Mouse (Mus musculus) T-helper 2 cell (primary cell): ENCODE measurements around the gene Zfp119b.

Experiments
- in situ Hi-C: fragments of 300-600 bp; cut with MboI, MseI; formaldehyde crosslinking; loops from one replicate; pipeline ENCODE4 v1.15.1; 2025; ENCODE audit warnings: high pct_unique_total_duplicates

Zfp119b gene

DNA sequence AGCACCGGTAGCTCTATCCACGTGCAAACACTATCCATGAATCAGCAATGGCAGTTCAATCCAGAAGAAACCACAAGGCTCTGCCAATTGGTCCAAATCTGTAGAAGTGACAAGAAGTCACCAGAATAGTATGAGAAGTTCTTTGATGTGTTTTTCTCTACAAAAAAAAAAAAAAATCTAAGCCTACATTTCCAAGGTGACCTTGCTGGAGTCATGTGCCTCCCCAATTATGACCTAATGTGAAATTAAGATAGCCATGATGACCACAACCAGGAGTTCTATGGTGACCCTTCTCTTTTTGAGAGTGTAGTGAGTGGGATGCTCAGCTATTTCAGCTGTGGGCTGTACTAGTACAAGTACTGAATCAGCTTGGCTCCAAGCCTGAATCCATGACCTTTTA, at the start of gene Zfp119b:
TSS of gene Zfp119b (minus strand) at position 101 of the 400 bp plus-strand sequence.
- in situ Hi-C loops: no loop called here

DNA sequence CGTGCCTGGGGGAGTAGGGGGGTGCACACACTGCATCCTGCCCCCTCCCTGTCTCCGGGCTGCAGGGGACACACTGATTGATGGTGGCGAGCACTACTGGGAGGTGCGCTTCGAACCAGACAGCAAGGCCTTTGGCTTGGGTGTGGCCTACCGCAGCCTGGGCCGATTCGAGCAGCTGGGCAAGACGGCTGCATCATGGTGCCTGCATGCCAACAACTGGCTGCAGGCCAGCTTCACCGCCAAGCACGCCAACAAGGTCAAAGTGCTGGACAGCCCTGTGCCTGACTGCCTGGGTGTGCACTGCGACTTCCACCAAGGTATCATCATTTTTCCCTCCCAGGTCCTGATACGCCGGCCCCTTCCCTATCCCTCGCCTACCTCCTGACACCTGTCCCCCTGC, 46.7 kb upstream of the Zfp119b start:
- in situ Hi-C loops: no loop called here

GRCm38 (mm10) chr17:55990278-55990898, 41.1 kb upstream of the Zfp119b start:
- in situ Hi-C loops: no loop called here

DNA sequence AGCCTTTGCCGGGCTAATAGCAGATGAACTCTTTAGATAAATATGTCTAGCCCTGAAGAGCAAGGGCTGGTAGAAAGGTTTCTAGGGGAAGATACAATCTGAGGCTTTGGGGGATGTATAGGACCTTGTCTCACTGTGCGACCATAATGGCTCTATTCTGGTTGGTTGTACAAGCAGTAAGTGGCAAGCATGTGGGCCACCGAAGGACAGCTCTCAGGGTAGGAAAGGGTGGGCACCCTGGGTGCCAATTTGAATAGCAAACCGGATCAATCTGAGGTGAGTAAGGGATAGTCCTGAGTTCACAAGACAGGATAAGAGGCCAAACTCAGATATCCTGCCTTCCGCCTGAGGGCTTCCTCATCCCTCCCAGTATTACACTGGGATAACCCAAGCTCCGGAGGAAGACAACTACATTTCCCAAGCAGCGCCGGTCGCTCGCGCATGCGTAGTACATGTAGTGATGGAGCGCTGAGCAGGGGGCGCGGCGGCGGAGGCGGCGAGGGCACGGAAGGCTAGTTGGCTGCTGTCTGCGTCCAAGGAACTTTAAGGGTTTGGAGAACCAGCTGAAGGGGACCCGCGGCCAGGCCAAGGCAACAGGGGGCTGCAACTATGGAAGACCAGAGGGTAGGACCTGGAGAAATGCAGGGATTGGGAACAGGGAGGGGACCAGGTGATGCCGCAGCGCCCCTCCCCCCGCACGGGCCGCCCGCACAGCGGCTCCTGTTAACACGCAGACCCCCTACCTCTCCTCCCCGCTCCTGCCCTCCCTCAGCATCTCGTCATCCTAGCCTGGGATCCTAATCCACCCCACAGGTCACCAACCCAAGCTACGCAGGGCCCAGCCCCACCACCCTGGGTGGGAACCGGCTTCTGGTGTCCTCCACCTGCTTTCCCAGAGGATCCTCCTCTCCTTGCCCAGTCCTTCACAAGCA, 37.0 kb upstream of the Zfp119b start, which contains the start of gene Fsd1:
TSS of gene Fsd1 (plus strand) at position 480 of the 932 bp plus-strand sequence.
- in situ Hi-C loops: no loop called here

- in situ Hi-C loops: no loop called here
Measured at GRCm38 (mm10) chr17:55977301-55977700, 28.0 kb upstream of the Zfp119b start.

DNA sequence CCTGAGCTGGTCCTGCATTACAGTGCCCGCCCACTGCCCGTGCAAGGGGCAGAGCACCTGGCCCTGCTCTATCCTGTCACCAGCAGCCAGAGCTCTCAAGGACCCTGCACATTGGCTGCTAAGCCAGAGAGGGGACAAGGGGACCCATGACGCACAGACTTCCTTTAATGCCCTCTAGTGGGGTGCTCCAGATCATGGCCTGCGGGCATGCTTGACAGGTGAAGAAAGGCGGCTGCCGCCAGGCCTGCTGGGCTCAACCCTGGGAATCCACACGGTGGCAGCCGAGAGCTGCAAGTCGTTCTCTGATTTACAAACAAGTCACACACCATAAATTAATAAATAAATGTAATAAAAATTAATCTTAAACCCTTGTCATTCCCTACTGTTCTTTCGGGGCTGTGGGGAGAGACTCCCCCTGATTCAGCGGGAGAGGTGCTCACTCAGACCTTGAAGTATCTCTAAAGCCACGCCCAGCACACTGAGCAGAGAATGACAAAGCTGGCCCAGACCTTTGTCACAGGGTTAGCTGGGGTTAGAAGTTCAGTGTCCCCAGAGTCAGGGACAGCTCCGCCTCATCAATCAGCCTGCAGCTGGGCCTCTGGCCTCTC, 27.1 kb upstream of the Zfp119b start:
- in situ Hi-C loops: no loop called here

GRCm38 (mm10) chr17:55971453-55971852, 22.2 kb upstream of the Zfp119b start:
- in situ Hi-C loops: no loop called here

DNA sequence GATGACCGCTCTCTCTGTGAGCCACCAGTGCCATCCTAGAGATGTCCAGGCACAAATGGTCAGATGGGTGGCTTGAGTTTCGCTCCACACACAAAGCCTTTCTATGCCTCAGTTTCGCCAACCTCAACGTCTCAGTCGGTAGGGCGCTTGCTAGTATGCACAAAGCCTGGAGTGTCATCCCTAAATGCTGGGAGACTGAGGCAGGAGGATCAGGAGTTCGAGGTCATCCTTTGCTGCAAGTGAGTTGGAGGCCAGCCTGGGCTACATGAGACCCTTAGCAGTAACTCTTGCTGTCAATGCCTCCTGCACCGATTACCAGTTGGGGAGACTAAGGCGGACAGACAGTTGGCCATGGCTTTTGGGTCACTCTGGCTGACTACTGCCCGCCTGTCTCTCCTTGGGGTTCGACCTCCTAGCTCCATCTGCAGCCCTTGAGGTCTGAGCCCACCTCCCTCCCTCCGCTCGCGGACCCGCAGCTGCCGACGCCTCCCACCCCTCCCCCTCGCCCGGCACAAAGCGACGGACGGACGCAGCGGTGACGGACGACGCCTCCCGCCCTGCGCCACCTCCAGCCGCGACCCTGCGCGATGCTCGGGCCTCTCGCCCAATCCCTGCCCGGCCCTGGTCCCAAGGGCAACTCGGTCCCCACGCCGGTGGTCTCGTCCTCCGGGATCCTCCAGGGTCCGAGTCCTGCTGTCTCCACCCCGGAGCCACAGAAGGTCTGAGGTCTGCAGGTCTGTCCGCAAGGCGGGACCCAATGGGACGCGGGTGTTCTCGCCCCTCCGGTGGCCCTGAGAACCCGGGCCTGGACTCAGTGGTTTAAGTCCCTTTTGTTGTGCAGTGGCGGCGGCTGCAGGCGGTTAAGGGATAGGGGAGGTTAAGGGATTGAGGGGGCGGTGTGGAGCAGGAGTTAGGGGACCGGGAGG, 20.9 kb upstream of the Zfp119b start, which contains the start of gene Shd:
TSS of gene Shd (plus strand) at position 502 of the 926 bp plus-strand sequence.
- in situ Hi-C loops: no loop called here

DNA sequence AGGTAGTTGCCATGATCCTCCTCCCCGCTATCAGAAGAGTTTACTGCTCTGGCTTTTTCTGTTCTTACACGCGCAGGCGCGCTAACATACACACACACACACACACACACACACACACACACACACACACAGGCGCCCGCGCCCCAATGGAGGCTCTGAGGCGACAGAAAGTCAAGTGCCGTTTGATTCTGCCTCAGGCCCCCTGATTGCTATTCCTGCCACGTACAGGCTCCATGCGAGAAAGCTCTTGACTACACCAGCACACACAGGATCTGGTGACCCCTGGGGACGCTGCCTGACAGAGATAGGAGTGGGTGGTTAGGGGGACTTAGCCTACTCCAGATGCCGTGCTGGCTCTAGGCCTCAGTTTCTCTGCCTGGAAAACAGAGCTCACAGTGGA, 20.3 kb upstream of the Zfp119b start:
- in situ Hi-C loops: no loop called here

- in situ Hi-C loops: no loop called here
Measured at GRCm38 (mm10) chr17:55968210-55968609, 18.9 kb upstream of the Zfp119b start.

GRCm38 (mm10) chr17:55967186-55967585, 17.9 kb upstream of the Zfp119b start:
- in situ Hi-C loops: no loop called here

DNA sequence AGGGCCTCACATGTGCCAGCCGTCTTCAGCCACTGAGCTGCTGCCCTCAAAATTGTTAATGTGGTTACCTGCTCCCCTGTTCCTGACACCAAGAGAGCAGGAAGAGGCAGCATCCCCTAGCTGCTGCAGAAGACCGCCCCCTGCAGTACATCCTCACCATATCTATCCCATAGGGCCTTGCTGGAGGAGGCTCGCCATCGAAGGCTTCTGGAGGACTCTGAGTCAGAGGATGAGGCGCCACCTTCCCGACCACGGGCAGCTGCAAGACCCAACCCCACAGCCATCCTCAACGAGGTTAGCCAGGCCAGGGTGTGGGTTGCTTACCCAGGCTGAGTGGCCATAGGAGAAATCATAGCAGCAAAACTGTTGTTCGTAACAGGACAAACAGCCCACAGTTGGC, 15.7 kb upstream of the Zfp119b start:
- in situ Hi-C loops: no loop called here

GRCm38 (mm10) chr17:55964496-55964895, 15.2 kb upstream of the Zfp119b start:
- in situ Hi-C loops: no loop called here

GRCm38 (mm10) chr17:55963171-55963570, 13.9 kb upstream of the Zfp119b start:
- in situ Hi-C loops: no loop called here

DNA sequence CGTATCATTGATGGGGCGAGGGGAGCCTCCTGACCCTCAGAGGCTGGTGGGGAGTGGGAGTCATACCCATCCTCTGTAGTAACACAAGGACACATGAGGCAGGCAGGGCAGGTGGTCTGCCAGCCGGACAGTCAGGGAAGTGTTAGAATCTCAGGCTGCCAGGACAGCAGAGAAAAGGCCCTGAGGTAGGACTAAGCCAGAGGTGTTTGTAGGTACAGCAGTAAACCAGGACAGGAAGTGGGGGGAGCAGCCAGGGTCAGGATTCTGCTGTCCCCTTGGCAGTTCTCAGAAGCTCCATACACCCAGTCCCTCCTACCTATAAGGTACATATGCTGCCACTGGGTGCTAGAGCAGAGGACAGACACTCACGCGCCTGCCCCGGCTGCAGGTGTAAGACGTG, 12.3 kb upstream of the Zfp119b start:
- in situ Hi-C loops: no loop called here

DNA sequence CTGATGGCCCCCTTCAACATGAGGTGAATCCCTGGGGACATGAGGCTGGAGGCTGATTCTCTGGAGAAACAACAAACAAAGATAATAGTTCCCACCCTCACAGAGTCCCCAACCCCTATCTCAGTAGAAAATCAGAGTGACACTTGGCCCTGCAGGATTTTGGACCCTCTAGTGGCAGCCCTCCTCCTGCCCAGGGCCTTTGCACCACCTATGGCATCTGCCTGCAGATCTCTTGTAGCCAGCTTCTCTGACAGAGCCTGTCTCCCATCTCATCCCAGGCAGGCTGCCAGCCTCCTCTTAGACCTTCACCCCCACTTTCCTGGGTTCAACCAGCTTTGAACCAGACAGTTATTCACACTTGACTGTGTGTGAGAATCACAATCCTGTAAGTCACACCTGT, 11.5 kb upstream of the Zfp119b start:
- in situ Hi-C loops: no loop called here

- in situ Hi-C loops: no loop called here
Measured at GRCm38 (mm10) chr17:55959946-55960740, 10.8 kb upstream of the Zfp119b start.

DNA sequence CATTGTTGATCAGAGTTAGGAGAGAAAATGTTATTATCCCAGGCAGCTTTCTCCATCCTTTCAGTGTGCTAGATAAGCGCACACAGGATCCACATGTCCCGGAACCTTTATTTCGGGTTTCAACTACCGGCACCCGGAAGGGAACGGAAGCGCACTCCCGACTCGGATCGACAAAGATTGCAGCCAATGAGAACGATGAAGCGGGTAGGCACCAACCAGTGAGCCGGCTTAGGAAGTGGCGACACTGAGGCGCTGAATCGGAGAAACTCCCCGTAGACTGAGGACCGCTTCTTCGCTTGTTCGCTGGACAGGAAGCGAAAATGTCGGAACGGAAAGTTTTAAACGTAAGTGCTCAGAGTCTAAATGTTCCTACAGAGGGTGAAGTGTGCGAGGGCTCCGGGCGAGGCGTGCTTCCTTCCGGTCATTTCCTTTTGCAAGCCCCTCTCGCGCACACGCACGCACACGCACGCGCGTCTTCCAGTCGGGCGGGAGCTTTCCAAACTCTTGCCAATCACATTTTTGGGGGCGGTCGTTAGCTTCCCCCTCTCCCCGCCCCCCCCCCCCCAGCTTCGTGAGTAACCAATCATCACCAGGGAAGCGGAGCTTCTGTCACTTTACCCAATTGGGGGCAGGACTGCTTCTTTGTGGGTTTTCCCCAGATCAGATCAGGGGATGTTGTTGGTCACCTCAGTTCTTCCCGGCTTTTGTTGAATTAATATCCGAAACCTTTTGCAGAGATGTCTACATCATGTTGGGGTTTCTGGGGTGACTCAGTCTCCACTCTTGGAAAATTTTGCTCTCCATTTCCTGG, 9.8 kb upstream of the Zfp119b start, which contains the start of gene Yju2:
TSS of gene Yju2 (plus strand) at position 182 of the 811 bp plus-strand sequence.
- in situ Hi-C loops: no loop called here

DNA sequence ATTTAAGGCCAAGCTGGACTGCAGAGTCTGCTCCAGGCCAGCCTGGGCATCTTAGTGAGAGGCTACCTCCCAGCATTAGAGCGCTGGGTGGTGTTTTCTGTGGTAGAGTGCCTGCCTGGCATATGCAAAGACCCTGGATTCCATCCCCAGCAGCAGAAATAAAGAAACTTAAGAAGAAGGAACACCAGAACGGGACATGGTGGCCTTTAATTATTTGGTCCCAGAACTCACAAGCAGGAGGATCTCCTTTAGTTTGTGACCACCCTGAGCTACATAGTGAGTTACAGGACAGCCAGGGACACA, 9.2 kb upstream of the Zfp119b start:
- in situ Hi-C loops: no loop called here
